Mouse (Mus musculus) liver, postnatal 0 days (tissue): Measurements from ENCODE around the gene Ikbip.

Experiments used
- CTCF ChIP-seq: sonication (generic); IDR thresholded peaks from 2 replicates; pipeline ENCODE4 v1.5.1; 2016; ENCODE audit warnings: antibody characterized with exemption, low read depth
- EP300 ChIP-seq: IDR thresholded peaks from 2 replicates; pipeline ENCODE4 v1.6.1; 2016; ENCODE audit warnings: antibody characterized with exemption, low read depth, mild to moderate bottlenecking

DNA sequence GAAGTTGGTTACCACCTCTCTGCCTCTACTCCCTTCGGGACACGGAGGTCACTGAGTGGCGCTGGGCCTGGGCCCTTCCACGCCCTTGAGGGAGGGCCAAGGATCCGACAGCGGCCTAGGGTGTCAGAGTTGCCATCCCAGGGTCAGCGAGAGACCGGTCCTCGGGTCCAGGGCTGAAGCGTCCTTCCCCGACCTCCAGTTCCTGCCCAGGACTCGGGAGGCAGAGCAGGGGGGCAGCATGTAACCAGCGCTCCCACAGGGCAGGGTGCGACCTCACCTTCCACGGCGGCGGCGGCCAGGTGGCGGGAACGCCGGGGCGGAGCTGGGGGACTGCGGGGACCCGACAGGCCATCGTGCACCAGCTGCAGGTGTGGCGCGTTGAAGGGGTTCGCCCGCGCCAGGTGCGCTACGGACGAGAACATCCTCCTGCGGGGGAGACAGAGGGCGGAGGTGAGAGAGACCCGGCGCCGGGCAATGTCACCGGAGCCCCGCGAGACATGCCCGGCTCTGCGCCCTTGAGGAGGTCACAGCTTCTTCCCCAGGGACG is 40.6 kb downstream of the Ikbip start:
- TF ChIP-seq CTCF (no peak), EP300 (no peak)
